Mouse (Mus musculus) E14TG2a.4 (cell line): ENCODE results near the gene Prpf39.

Experiments used
- CTCF ChIP-seq: conservative IDR thresholded peaks from 2 replicates; pipeline ENCODE4 v1.5.1; 2014; ENCODE audit warnings: low read length
- NANOG ChIP-seq: IDR thresholded peaks from 2 replicates; pipeline ENCODE4 v1.6.1; 2014; ENCODE audit warnings: borderline replicate concordance, low read length, mixed read lengths
- POU5F1 ChIP-seq: IDR thresholded peaks from 2 replicates; pipeline ENCODE4 v1.6.1; 2014; ENCODE audit warnings: low read length, borderline replicate concordance

GRCm38 (mm10) chr12:65068409-65068808 lies 32.3 kb downstream of the Prpf39 start:
- TF ChIP-seq CTCF = no peak
- TF ChIP-seq NANOG = no peak
- TF ChIP-seq POU5F1 = no peak
